Mouse (Mus musculus): ENCODE results near the gene Mrrf. TPM values are rescaled to one million over a fixed set of nuclear protein-coding genes. Genes with fewer than 3 reads are reported as not detected.
A peak's percentile ranks its signal among the peaks of the same experiment; 100 is the strongest.

The Mrrf gene
- total RNA-seq (2017) = 31.3 and 52.2 TPM in 2 replicates

DNA sequence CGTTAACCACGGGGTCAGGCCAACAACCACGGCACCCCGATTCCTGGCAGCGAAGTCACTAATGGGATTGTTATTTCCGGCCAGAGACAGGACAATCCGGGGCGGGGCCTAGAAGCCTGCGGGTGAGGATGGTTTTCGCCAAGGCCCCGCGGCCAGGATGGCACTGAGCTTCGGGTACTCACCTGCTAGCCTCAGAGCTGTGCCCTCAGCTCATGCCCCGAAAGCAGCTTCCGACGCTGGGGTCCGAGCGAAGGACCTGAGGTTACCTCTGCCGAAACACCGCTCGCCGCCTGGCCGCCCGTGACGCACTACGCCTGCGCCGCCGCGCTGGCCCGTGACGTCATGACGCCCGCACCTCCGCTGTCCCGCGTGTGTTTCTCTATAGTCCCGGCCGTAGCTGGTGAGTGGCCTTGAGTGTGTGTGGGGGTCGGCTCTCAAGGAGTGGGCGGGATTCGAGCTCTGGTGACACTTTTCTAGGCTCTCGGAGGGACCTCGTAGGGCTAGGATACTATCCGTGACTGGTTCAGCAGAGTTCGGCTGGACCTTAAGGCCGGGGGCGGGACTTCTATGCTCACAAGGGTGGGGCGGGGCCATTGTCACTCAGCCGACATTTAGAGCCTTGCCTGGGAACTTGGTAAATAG lies at the start of gene Mrrf, which contains the start of gene Rbm18:
Gene Mrrf, plus strand, starts transcription at position 90 of the 642 bp plus-strand sequence.
Gene Rbm18, minus strand, starts transcription at position 474 of the 642 bp plus-strand sequence.
- peak; percentile 95 to 96 for ATAC-seq (replicated peaks in 1 of 2; ENCODE audit: insufficient read depth in 1 of 2, low FRiP score in 2 of 2, low TSS enrichment in 1 of 2, low read depth in 1 of 2, poor library complexity in 2 of 2, severe bottlenecking in 2 of 2)

GRCm38 (mm10) chr2:36089190-36089589 lies 47.0 kb upstream of the Mrrf start:
- ATAC-seq (replicated peaks in 1 of 2; ENCODE audit: insufficient read depth in 1 of 2, low FRiP score in 2 of 2, low TSS enrichment in 1 of 2, low read depth in 1 of 2, poor library complexity in 2 of 2, severe bottlenecking in 2 of 2) = no peak

DNA sequence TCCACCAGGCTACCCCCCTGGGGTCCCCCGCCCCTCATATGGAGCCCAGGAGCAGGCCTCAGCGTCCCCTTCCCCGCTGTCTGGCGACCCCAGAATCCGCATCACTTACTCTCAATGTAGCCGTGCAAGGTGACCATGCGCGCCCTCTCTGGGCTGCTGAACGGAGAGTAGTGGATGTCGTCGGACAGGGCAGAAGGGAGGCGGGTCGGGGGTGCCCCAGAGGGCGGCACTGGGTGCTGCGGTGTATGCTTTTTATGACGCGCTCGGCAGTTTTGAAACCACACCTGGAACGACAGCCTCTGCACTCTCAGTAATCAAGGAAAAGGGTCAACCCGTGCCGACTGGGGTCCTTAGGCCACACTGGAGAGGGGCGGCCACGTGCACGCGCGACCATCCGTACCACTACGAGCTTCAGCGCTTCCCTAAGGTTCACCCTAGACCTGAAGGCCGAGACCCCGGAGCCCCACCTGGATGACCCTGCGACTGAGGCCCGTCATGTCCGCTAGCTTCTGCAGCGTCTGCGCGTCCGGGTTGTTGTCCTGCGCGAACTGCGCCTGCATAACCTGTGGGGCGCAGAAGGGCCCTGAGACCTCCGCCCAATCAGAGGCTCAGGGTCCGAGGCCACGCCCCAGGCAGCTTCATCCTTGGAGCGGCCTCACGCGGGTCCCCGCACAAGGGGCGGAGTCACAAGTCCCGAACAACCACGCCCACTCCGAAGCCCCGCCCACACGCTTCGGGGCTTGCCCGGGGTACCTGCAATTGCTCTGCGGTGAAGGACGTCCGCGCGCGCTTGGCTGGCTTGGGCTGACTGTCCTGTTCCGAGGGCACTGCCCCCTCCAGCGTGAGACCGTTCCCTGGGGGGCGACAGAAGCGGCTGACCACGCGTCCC lies 45.1 kb upstream of the Mrrf start:
- peak; percentile 54 to 62; a peak in 3 of 4 replicates for ATAC-seq (replicated peaks in 1 of 2; ENCODE audit: insufficient read depth in 1 of 2, low FRiP score in 2 of 2, low TSS enrichment in 1 of 2, low read depth in 1 of 2, poor library complexity in 2 of 2, severe bottlenecking in 2 of 2)

- peak in 1 of 2 experiments; percentile 37; a peak in 2 of 4 replicates for ATAC-seq (replicated peaks in 1 of 2; ENCODE audit: insufficient read depth in 1 of 2, low FRiP score in 2 of 2, low TSS enrichment in 1 of 2, low read depth in 1 of 2, poor library complexity in 2 of 2, severe bottlenecking in 2 of 2)
Measured at GRCm38 (mm10) chr2:36092748-36093147, 43.4 kb upstream of the Mrrf start.

DNA sequence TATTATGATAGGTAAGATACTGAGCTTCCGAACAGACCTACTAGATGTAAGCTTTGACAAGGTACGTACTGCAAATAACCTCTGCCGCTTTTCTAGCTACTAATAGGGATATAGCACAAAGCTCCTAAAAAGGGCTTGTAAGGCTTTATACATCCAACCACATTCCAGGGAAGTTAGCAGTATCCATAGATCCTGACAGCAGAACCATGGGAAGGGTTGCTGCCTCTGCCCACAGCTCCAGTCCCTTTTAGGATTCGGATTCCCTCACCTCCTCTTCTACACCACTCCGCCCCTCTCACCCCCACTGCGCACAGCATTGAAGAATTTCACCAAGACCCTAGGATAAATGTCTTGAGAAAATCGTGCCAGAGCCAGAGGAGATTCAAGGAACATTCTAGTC lies 42.9 kb upstream of the Mrrf start:
- ATAC-seq (replicated peaks in 1 of 2; ENCODE audit: insufficient read depth in 1 of 2, low FRiP score in 2 of 2, low TSS enrichment in 1 of 2, low read depth in 1 of 2, poor library complexity in 2 of 2, severe bottlenecking in 2 of 2) = no peak

DNA sequence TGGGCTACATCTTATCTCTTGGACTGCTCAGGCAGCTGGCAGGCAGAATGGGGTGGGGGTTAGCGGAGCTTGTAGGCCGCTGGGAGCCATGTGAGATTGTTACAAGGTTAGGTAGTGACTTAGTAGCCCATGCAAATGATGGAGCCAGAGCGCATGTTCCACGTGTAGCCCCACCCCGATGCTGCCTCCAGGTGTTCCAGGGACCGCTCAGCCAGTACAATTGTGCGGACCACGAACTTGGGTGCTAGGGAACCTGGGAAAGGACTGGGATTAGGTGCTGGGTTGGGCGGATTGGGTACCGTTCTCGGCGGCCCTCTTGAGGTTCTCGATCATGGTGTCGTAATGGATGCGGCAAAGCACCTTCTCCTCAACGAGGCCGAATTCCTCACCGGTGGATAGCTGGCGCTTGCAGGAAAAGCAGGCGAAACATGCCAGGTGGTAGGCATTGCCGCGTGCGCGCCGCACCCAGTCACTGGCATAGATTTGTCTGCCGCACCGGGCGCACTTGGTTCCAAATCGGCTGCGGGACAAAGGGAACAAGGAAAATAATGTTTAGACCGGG lies 42.2 kb upstream of the Mrrf start:
- no peak for ATAC-seq (replicated peaks in 1 of 2; ENCODE audit: insufficient read depth in 1 of 2, low FRiP score in 2 of 2, low TSS enrichment in 1 of 2, low read depth in 1 of 2, poor library complexity in 2 of 2, severe bottlenecking in 2 of 2)

DNA sequence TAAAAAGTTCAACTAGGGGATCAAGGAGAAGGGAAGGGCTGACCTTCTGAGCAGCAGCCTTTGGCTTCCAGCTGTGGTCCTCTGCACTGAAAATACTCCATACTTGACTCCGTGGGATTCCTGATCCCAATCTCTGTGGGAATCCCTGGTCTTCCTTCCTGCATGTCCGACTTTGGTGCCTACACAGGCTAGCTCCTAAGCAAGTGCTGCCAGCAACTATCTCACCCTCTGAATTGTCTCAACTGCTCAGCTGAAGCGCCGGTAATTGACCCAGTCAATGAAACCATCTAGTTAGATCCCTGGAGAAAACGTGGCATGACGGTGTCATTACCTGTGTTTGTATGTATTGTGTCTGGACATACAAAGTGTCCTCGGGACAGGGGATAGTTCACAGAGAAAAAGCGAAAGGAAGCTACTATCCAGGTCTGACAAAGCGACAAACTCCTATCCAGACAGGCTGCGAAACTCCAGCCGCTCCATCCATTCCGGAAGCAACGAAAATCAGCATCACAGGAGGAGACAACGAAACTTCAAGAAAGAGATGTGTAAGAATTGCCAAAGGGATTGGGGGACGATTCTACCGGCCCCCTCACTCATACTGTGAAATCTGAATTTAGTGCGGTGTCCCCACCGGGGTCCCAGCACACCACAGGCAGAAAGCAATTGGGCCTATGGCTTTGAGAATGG lies 38.9 kb upstream of the Mrrf start:
- ATAC-seq (replicated peaks in 1 of 2; ENCODE audit: insufficient read depth in 1 of 2, low FRiP score in 2 of 2, low TSS enrichment in 1 of 2, low read depth in 1 of 2, poor library complexity in 2 of 2, severe bottlenecking in 2 of 2) = no peak

- no peak for ATAC-seq (replicated peaks in 1 of 2; ENCODE audit: insufficient read depth in 1 of 2, low FRiP score in 2 of 2, low TSS enrichment in 1 of 2, low read depth in 1 of 2, poor library complexity in 2 of 2, severe bottlenecking in 2 of 2)
Measured at GRCm38 (mm10) chr2:36098021-36098420, 38.2 kb upstream of the Mrrf start.

DNA sequence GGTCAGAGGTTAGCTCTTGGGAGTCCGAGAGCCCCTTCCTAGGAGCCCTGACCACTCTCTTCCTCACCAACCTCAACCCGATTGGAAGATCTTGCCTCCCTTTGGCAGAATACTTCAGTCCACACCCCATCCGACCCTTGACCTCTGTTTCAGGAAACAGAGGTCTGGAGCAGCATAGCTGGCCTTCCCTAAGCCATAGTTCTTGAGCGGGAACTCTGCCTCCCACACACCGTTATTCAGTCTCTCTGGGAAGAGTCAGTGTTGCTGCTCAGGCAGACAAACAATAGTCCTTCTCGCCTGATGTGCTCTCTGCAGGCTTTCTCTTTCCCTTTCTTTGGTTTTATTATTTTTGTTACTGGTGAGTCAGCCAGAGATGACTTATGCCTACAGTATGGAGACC lies 36.5 kb upstream of the Mrrf start:
- ATAC-seq (replicated peaks in 1 of 2; ENCODE audit: insufficient read depth in 1 of 2, low FRiP score in 2 of 2, low TSS enrichment in 1 of 2, low read depth in 1 of 2, poor library complexity in 2 of 2, severe bottlenecking in 2 of 2) = no peak

GRCm38 (mm10) chr2:36101866-36102558 lies 34.2 kb upstream of the Mrrf start:
- 0 out of 4 replicates have a peak, but pooled peaks of 1 of the 2 experiments have one; percentile 1 for ATAC-seq (replicated peaks in 1 of 2; ENCODE audit: insufficient read depth in 1 of 2, low FRiP score in 2 of 2, low TSS enrichment in 1 of 2, low read depth in 1 of 2, poor library complexity in 2 of 2, severe bottlenecking in 2 of 2)

DNA sequence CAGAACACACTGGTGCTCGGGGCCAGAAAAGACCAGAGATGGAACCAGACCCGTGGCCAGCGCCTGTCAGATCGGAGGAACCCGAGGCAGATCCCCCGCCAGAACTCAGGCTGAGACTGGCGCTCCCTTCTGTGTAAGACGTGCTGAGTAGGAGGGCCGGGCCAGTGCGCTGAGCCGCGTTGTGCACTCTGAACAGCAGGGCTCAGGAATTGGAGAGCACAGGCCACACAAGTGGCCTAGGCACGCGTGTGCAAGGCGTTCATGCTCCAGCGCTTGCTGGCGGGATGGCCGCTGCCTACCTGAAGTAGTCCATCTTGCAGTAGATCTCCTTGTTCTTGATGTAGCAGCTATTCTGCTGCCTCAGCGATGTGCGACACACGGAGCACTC lies 33.6 kb upstream of the Mrrf start:
- ATAC-seq (replicated peaks in 1 of 2; ENCODE audit: insufficient read depth in 1 of 2, low FRiP score in 2 of 2, low TSS enrichment in 1 of 2, low read depth in 1 of 2, poor library complexity in 2 of 2, severe bottlenecking in 2 of 2) = peak; percentile 33 to 59; a peak in 3 of 4 replicates

- ATAC-seq (replicated peaks in 1 of 2; ENCODE audit: insufficient read depth in 1 of 2, low FRiP score in 2 of 2, low TSS enrichment in 1 of 2, low read depth in 1 of 2, poor library complexity in 2 of 2, severe bottlenecking in 2 of 2) = peak in 1 of 2 experiments; percentile 5; a peak in 1 of 4 replicates
Measured at GRCm38 (mm10) chr2:36103069-36103554, 33.1 kb upstream of the Mrrf start.

GRCm38 (mm10) chr2:36103555-36104367 lies 32.4 kb upstream of the Mrrf start:
- no peak for ATAC-seq (replicated peaks in 1 of 2; ENCODE audit: insufficient read depth in 1 of 2, low FRiP score in 2 of 2, low TSS enrichment in 1 of 2, low read depth in 1 of 2, poor library complexity in 2 of 2, severe bottlenecking in 2 of 2)

GRCm38 (mm10) chr2:36104436-36104955 lies 31.7 kb upstream of the Mrrf start:
- ATAC-seq (replicated peaks in 1 of 2; ENCODE audit: insufficient read depth in 1 of 2, low FRiP score in 2 of 2, low TSS enrichment in 1 of 2, low read depth in 1 of 2, poor library complexity in 2 of 2, severe bottlenecking in 2 of 2) = no peak

DNA sequence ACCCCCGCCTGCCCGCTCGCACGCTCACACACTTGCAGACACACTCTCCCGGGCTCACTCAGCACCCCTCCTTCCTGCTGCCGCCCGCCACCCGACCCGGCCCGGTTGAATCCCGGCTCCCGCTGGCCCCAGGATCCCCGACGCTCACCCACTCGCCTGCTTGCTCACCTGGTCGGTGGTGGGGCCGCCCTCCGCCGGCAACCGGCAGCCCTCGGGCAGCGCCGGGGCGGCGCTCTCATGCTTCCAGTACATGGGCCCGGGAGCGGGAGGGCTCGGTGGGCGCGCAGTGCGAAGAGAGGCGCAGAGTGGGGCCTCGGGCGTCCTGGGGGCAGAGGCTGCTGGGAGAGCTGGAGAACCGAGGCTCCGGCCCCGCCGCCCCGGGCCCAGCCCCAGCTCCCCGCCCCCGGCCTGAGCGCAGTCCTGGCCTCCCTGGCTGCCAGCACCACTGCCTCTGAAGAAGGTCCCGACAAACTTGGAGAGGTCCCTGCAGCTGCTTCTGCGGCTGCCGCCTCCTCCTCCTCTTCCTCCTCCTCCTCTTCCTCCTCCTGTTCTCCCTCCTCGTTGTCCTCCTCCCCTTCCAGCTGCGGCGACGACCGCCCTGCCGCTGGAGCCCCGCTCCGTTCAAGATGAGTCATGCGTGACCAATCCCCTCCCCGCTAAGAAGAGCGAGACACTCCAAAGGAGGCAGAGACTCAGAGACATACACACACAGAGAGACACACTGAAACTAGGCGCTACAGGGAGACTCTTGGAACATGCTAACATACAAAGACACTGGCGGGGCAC lies 31.0 kb upstream of the Mrrf start, which contains the start of gene Lhx6:
Gene Lhx6, minus strand, starts transcription at position 453 of the 786 bp plus-strand sequence.
- ATAC-seq (replicated peaks in 1 of 2; ENCODE audit: insufficient read depth in 1 of 2, low FRiP score in 2 of 2, low TSS enrichment in 1 of 2, low read depth in 1 of 2, poor library complexity in 2 of 2, severe bottlenecking in 2 of 2) = 0 out of 4 replicates have a peak, but pooled peaks of 1 of the 2 experiments have one; percentile 14

Measured in hematopoietic stem cell, adult 5-6 weeks (primary cell).